Mouse (Mus musculus) G1E (cell line): Measurements from ENCODE around the gene Arhgap10.

Source experiments
- CTCF ChIP-seq: IDR thresholded peaks from 2 replicates; pipeline ENCODE4 v1.5.1; 2012; ENCODE audit warnings: low read depth, low read length, inconsistent platforms, mixed read lengths
- GATA1 ChIP-seq: IDR thresholded peaks from 2 replicates; pipeline ENCODE4 v1.6.1; 2012; ENCODE audit warnings: borderline replicate concordance, low read length, inconsistent platforms, mixed read lengths
- GATA2 ChIP-seq: IDR thresholded peaks from 2 replicates; pipeline ENCODE4 v1.6.1; 2012; ENCODE audit warnings: low read depth, low read length, inconsistent platforms, borderline replicate concordance
- POLR2AphosphoS5 ChIP-seq: IDR thresholded peaks from 2 replicates; pipeline ENCODE4 v1.6.1; 2012; ENCODE audit warnings: low read depth, low read length, inconsistent platforms; ENCODE audit not compliant: insufficient replicate concordance
- TAL1 ChIP-seq: conservative IDR thresholded peaks from 2 replicates; pipeline ENCODE4 v1.6.1; 2012; ENCODE audit warnings: low read depth, low read length, inconsistent platforms, mixed read lengths

- no peak for TF ChIP-seq CTCF
- no peak for TF ChIP-seq TAL1
- TF ChIP-seq GATA1: no peak
- TF ChIP-seq POLR2AphosphoS5: no peak
- TF ChIP-seq GATA2: no peak
These were observed 151.3 kb downstream of the Arhgap10 start for GRCm38 (mm10) chr8:77366446-77366845.
